Comparison of ENCODE assay signal across 19 mouse cellular contexts in the genomic region with DNA sequence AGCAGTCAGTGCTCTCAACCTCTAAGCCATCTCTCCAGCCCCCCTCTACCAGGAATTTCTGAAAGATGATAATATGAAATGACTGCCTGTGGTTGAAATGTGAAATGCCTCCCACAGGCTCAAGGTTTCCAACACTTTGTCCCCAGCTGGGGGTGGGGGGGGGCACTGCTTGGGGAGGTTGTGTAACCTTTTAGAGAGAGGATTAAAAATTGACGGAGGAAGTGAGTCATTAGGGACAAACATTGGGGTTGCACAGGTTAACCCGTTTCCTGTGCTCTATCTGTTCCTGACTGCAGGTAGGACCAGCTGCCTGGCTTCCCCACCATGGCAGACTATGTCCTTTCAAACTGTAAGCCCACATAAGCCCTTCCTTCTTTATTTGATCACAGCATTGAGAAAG. TPM values are rescaled to one million over a fixed set of nuclear protein-coding genes. Genes with fewer than 3 reads are reported as not detected.
DNase-seq lines count a peak whose midpoint lies in the region; ATAC-seq and TF ChIP-seq lines count a peak whose summit lies in the region.
"Had no signal": no experiment of that assay in that cellular context is flagged by ENCODE, and none has a peak within 500 bp of the region (broad histone marks: within the 10 kb centered on the region; RNA-seq: fewer than 3 reads in every experiment).

No protein-coding gene starts in this region.

- H3K9me3 ChIP-seq in heart, embryonic 11.5 days (replicated peaks; ENCODE audit: control insufficient read depth, low read length): no peaks in the 10 kb centered on the region
- H3K9me3 ChIP-seq in hindbrain, embryonic 16.5 days (ENCODE audit: control insufficient read depth, low read length): no peaks in the 10 kb centered on the region
- H3K9me3 ChIP-seq: embryonic facial prominence, embryonic 15.5 days; hindbrain, embryonic 12.5 days had no signal

- H3K4me2 ChIP-seq in heart, embryonic 11.5 days: no peak overlapping the region
- no peak overlapping the region for H3K4me2 ChIP-seq in hindbrain, embryonic 16.5 days (ENCODE audit: low read length)
- H3K4me2 ChIP-seq: embryonic facial prominence, embryonic 15.5 days; hindbrain, embryonic 12.5 days had no signal

- TF ChIP-seq POLR2A in embryonic fibroblast, embryonic 13.5 days (IDR thresholded peaks at IDR 0.05; ENCODE audit: low read depth, low read length): no peak

- peak; percentile 29 for DNase-seq in heart, adult 11 months
- peak; percentile 51 for DNase-seq in 416B (ENCODE audit: low read depth)
- no peak for DNase-seq in urinary bladder, postnatal 14 days (ENCODE audit: low spot score)
- DNase-seq: adrenal gland, postnatal 10 days; cerebellum, adult 18-20 months; cerebellum, postnatal 14 days; embryo, embryonic 11 days; gastrocnemius, postnatal 14 days; heart, postnatal 10 days; heart, postnatal 4 days; kidney, adult 18-20 months had no signal

- ATAC-seq in heart, embryonic 11.5 days (replicated peaks; ENCODE audit: insufficient number of reproducible peaks, low FRiP score, low TSS enrichment): no peak
- ATAC-seq in hindbrain, embryonic 16.5 days: no peak
- ATAC-seq: forebrain, embryonic 16.5 days; hindbrain, postnatal 0 days had no signal

- no peak overlapping the region for H3K27ac ChIP-seq in heart, embryonic 11.5 days (ENCODE audit: low read depth, low read length)
- peak overlapping the region; percentile 71 for H3K27ac ChIP-seq in embryonic fibroblast, embryonic 13.5 days (ENCODE audit: insufficient read depth, low read length)
- H3K27ac ChIP-seq in hindbrain, embryonic 16.5 days (ENCODE audit: low read depth, low read length): no peak overlapping the region
- H3K27ac ChIP-seq: embryonic facial prominence, embryonic 15.5 days; hindbrain, embryonic 12.5 days; hindbrain, postnatal 0 days had no signal

- 77% methylated on average over 2 of the region's 2 CpGs for WGBS in heart, embryonic 11.5 days (ENCODE audit: insufficient replicate concordance)
- 89% methylated on average over 2 of the region's 2 CpGs for WGBS in hindbrain, embryonic 16.5 days

- H3K4me1 ChIP-seq in heart, embryonic 11.5 days (ENCODE audit: control insufficient read depth, insufficient read depth, low read length): no peaks in the 10 kb centered on the region; the same call in 1 of the 2 replicates
- peaks cover 10% of the 10 kb centered on the region for H3K4me1 ChIP-seq in embryonic fibroblast, embryonic 13.5 days (ENCODE audit: control insufficient read depth, insufficient read depth, low read length)
- no peaks in the 10 kb centered on the region for H3K4me1 ChIP-seq in hindbrain, embryonic 16.5 days (ENCODE audit: control insufficient read depth, insufficient read depth, low read depth, low read length)
- H3K4me1 ChIP-seq: embryonic facial prominence, embryonic 15.5 days; hindbrain, embryonic 12.5 days had no signal

- no peak for TF ChIP-seq CTCF in embryonic fibroblast, embryonic 13.5 days (IDR thresholded peaks at IDR 0.05; ENCODE audit: borderline replicate concordance, insufficient read depth, low read length)

- H3K9ac ChIP-seq in heart, embryonic 11.5 days (ENCODE audit: low read depth, low read length): no peak overlapping the region
- H3K9ac ChIP-seq in hindbrain, embryonic 16.5 days (ENCODE audit: low read depth, low read length): no peak overlapping the region
- H3K9ac ChIP-seq: embryonic facial prominence, embryonic 15.5 days; hindbrain, embryonic 12.5 days had no signal

- H3K36me3 ChIP-seq in heart, embryonic 11.5 days (ENCODE audit: control insufficient read depth, insufficient read depth, low read length): no peaks in the 10 kb centered on the region
- no peaks in the 10 kb centered on the region for H3K36me3 ChIP-seq in hindbrain, embryonic 16.5 days (ENCODE audit: control insufficient read depth, insufficient read depth, low read length)
- H3K36me3 ChIP-seq: embryonic facial prominence, embryonic 15.5 days; hindbrain, embryonic 12.5 days had no signal

- H3K4me3 ChIP-seq in heart, embryonic 11.5 days (ENCODE audit: low read depth, low read length): no peak overlapping the region
- H3K4me3 ChIP-seq in embryonic fibroblast, embryonic 13.5 days (ENCODE audit: insufficient read depth, low read length): no peak overlapping the region
- H3K4me3 ChIP-seq in hindbrain, embryonic 16.5 days (ENCODE audit: low read length): no peak overlapping the region
- H3K4me3 ChIP-seq: embryonic facial prominence, embryonic 15.5 days; hindbrain, embryonic 12.5 days had no signal

- H3K27me3 ChIP-seq in heart, embryonic 11.5 days (ENCODE audit: control insufficient read depth, insufficient read depth, low read length): no peaks in the 10 kb centered on the region
- no peaks in the 10 kb centered on the region for H3K27me3 ChIP-seq in hindbrain, embryonic 16.5 days (replicated peaks; ENCODE audit: control insufficient read depth, insufficient read depth, low read length)
- H3K27me3 ChIP-seq: CH12.LX; embryonic facial prominence, embryonic 15.5 days; hindbrain, embryonic 12.5 days had no signal

RNA-seq across cellular contexts. Expression of a gene that starts 12.8 kb away (rescaled TPM):
- polyA plus RNA-seq in heart, embryonic 11.5 days (2014; fragmentation: Nextera tagmentation; extraction: Ambion mirVana): 76.5 and 92.2 TPM in 2 replicates
- polyA plus RNA-seq in embryonic fibroblast, embryonic 13.5 days (2011; ENCODE audit: insufficient read length, low read depth, missing spikeins): 123 and 130 TPM in 2 replicates
- 53.3 and 67.6 TPM in 2 replicates for polyA plus RNA-seq in hindbrain, embryonic 16.5 days (2015; fragmentation: Nextera tagmentation; extraction: Ambion mirVana)
